Mouse (Mus musculus) lung, postnatal 10 days (tissue): ENCODE measurements around the gene Gadd45a.

Experiments
- DNase-seq: peaks from one replicate; pipeline ENCODE4 v3.0.0; 2021

Gadd45a gene

GRCm38 (mm10) chr6:67016520-67017111 lies 20.6 kb downstream of the Gadd45a start:
- DNase-seq: no peak

DNA sequence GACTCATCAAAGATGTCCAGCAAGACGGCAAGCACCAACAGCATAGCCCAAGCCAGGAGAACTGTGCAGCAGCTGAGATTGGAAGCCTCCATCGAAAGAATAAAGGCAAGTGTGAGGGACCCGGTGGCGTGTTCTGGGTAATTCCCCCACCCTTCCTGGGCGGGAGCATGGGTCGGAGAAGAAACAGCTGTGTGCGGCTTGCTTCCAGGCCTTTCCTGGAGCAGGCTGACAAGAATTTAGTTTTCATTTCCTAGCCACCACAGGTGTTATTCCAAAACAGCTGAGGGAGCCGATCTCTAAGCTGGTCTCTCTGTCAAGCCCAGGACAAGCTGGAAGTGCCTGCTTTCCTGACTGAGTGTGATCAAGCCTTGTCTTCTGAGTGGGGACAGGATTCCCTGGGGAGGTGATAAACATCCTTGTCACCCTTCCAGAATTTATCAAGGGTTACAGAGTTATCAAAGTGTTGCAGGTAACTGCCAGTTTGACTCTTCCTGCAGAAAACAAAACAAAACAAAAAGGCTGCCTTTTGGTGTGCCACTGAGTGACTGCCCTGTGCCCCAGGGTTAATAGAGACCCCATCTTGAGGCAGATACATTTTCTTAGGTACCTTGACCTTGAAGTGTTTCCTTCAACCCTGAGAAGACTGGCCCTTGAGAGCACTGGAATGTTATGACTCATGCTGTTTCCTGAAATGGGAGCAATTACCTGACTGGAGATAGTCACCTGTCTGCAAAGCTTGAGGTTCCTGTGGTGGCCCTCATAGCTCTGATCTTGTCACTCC lies 21.3 kb downstream of the Gadd45a start:
- peak; percentile 60 for DNase-seq

- no peak for DNase-seq
Measured at GRCm38 (mm10) chr6:67014679-67015075, 22.6 kb downstream of the Gadd45a start.

GRCm38 (mm10) chr6:67013949-67014678 lies 23.1 kb downstream of the Gadd45a start:
- DNase-seq: no peak

- no peak for DNase-seq
Measured at GRCm38 (mm10) chr6:67013293-67013948, 23.8 kb downstream of the Gadd45a start.

GRCm38 (mm10) chr6:67011217-67011518 lies 26.1 kb downstream of the Gadd45a start:
- DNase-seq: no peak

DNA sequence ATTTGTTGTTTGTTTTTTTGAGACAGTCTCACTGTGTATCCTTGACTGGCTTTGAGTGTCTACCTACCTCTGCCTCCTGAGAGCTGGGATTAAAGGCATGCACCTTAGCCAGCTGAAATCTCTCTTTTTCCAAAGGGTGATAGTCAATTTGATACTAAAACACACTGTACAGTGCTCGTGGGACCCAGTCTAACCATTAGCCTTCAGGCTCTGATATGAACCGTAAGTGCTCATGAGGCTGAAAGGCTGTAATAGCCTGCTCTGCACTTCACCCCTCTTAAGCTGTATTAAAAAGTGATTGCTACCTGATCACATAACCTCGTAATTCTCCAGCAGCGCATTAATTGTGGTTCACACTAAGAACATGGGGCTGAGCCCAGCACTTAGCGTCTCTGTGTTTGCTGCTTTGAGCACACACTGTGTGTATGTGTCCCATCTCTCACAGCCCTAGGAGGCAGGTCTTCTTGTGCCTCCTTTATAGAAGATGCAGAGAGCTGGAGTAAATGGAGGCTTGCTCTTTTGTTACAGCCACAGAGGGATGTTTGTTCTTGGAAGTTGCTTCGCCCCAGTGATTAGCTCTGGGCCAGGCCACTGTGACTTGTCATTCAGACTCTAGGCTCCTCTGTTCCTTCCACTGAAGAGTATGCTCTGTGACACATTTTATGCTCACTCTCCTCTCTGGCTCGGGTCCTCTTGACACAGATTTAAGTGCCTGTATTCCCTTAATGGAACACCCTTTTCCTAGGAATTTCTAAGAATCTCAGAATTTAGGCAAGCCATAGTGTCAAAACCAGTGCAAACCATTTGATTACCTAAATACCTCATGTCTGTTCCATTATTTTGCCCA lies 26.7 kb downstream of the Gadd45a start:
- no peak for DNase-seq

GRCm38 (mm10) chr6:67009888-67010287 lies 27.4 kb downstream of the Gadd45a start:
- no peak for DNase-seq

- no peak for DNase-seq
Measured at GRCm38 (mm10) chr6:66999800-67000199, 37.5 kb downstream of the Gadd45a start.

- peak; percentile 61 for DNase-seq
Measured at GRCm38 (mm10) chr6:66998645-66999044, 38.6 kb downstream of the Gadd45a start.

DNA sequence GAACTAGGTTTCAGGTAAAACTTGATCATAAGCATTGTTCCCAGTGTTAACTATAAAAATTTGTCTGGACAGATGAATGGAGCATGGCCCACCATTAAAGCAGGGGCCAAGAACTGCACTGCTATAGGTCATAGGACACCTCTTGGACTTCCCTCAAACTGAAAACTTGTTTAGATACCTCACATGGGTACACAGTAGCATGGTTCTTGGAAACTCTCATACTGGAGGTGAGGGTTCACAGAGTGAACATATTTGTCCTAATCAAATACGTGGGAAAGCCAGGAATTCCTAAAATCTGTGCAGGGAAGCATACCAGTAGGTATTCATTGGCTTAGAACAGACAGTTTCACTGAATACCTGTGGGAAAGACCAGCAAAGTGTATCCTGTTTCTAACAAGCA lies 41.0 kb downstream of the Gadd45a start:
- DNase-seq: no peak

GRCm38 (mm10) chr6:66995825-66996224 lies 41.4 kb downstream of the Gadd45a start:
- no peak for DNase-seq

GRCm38 (mm10) chr6:66994981-66995380 lies 42.3 kb downstream of the Gadd45a start:
- DNase-seq: no peak

GRCm38 (mm10) chr6:66992786-66993185 lies 44.5 kb downstream of the Gadd45a start:
- no peak for DNase-seq

GRCm38 (mm10) chr6:66992232-66992631 lies 45.0 kb downstream of the Gadd45a start:
- DNase-seq: peak; percentile 29

DNA sequence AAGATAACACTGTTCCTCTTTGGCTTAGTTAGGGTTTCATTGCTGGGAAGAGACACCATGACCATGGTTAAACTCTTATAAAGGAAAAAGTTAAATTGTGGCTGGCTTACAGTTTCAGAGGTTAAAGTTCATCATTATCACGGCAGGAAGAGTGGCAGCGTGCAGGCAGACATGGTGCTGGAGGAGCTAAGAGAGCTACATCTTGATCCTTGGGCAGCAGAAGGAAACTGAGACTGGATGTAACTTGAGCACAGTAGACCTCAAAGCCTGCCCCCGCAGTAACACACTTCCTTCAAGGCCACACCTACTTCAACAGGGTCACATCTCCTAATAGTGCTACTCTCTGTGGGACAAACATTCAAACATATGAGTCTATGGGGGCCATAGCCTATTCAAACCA lies 47.7 kb downstream of the Gadd45a start:
- no peak for DNase-seq

DNA sequence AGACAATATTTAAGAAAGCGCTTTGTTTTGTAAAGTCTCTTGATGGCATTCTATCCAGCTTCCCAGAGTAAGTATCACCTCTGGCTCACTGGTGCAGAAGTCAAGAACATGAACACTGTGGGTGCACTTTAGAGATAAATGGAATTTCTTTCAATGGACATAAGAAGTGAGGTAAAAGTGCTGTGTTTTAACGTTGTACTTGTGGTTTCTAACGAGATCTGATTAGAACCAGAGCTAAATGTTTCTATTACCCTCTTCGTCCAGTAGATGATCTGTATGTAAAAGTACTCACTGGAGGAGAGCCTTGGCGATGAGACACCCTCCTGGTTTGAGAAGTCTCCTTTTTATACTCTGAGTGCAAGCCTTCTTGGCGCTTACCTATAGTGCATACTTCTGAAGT lies 48.2 kb downstream of the Gadd45a start:
- no peak for DNase-seq

- DNase-seq: no peak
Measured at GRCm38 (mm10) chr6:66988363-66988762, 48.9 kb downstream of the Gadd45a start.

DNA sequence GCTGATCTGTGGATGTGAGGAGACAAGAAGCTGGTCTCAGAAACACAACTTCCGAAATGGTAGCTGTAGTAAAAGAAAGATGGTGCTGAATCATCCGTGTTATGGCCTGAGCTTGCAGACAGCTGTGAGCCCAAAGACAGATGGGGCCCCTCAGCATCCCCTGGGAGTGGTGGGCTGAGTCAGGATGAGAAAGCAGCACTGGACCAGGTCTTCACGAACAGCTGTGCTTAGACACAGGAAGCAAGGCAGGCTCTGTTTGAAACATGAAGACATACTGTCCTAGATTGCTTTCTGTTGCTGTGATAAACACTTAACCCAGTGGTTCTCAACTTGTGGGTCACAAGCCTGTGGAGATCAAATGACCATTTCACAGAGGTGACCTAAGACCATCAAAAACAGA lies 49.6 kb downstream of the Gadd45a start:
- peak; percentile 29 for DNase-seq

GRCm38 (mm10) chr6:66986063-66986462 lies 51.2 kb downstream of the Gadd45a start:
- DNase-seq: no peak

DNA sequence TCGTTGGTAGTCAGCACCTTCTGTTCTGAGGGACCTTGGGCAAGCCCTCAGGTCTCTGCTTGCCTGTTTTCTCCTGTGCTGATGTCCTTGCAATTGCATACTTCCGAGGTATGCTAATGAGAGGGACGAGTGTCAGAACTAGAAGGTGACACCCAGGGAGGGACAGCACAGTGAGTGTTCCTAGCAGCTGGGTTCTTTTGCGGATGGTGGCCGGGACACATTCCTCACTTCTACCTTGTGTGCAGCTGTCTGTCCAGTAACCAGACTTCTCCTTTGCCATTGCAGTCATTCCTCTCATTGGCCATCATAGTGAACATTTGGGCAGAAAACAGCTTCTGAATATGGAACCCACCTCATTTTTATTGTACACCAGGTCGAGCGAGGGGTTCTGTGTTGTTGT lies 51.8 kb downstream of the Gadd45a start:
- no peak for DNase-seq
